14 mouse cellular contexts compared by ENCODE assay signal in genomic region chr1:187999121-187999520, GRCm38 (mm10).
DNase-seq lines count a peak whose midpoint lies in the region; ATAC-seq lines count a peak whose summit lies in the region.
"Had no signal": no experiment of that assay in that cellular context is flagged by ENCODE, and none has a peak within 500 bp of the region (broad histone marks: within the 10 kb centered on the region; RNA-seq: fewer than 3 reads in every experiment).

No protein-coding gene starts in this region.

- 32% methylated on average over 4 of the region's 4 CpGs for WGBS in heart, embryonic 13.5 days
- WGBS in midbrain, embryonic 12.5 days = 77% methylated on average over 4 of the region's 4 CpGs
- WGBS in midbrain, embryonic 11.5 days = 75% methylated on average over 4 of the region's 4 CpGs
- WGBS in intestine, embryonic 15.5 days = 42% methylated on average over 4 of the region's 4 CpGs
- WGBS in stomach, embryonic 15.5 days = 58% methylated on average over 4 of the region's 4 CpGs

- no peaks in the 10 kb centered on the region for H3K27me3 ChIP-seq in heart, embryonic 13.5 days (replicated peaks)
- H3K27me3 ChIP-seq in midbrain, embryonic 12.5 days = peaks cover 9% of the 10 kb centered on the region
- H3K27me3 ChIP-seq in midbrain, embryonic 11.5 days (ENCODE audit: control insufficient read depth, insufficient read depth, low read length) = no peaks in the 10 kb centered on the region
- H3K27me3 ChIP-seq in intestine, embryonic 15.5 days (replicated peaks) = no peaks in the 10 kb centered on the region
- 0 out of 2 replicates have a peak, but pooled peaks cover 2% of the 10 kb centered on the region for H3K27me3 ChIP-seq in stomach, embryonic 15.5 days (replicated peaks)
- H3K27me3 ChIP-seq: CH12.LX had no signal

- peak overlapping the region; percentile 53 for H3K4me3 ChIP-seq in heart, embryonic 13.5 days
- 0 out of 2 replicates have a peak overlapping the region, but pooled peaks have one; percentile 13 for H3K4me3 ChIP-seq in midbrain, embryonic 12.5 days
- H3K4me3 ChIP-seq in midbrain, embryonic 11.5 days (ENCODE audit: low read depth, low read length) = no peak overlapping the region
- peak overlapping the region; percentile 20 for H3K4me3 ChIP-seq in intestine, embryonic 15.5 days (replicated peaks)
- peak overlapping the region; percentile 18; the same call in 1 of the 2 replicates for H3K4me3 ChIP-seq in stomach, embryonic 15.5 days (replicated peaks)
- H3K4me3 ChIP-seq: embryonic facial prominence, embryonic 12.5 days; layer of hippocampus, adult 2 months; limb, embryonic 12.5 days had no signal

- H3K36me3 ChIP-seq in heart, embryonic 13.5 days = no peaks in the 10 kb centered on the region
- H3K36me3 ChIP-seq in midbrain, embryonic 12.5 days = no peaks in the 10 kb centered on the region
- H3K36me3 ChIP-seq in midbrain, embryonic 11.5 days (ENCODE audit: control insufficient read depth, insufficient read depth, low read length) = no peaks in the 10 kb centered on the region
- no peaks in the 10 kb centered on the region for H3K36me3 ChIP-seq in intestine, embryonic 15.5 days
- no peaks in the 10 kb centered on the region for H3K36me3 ChIP-seq in stomach, embryonic 15.5 days
- H3K36me3 ChIP-seq: embryonic facial prominence, embryonic 12.5 days; limb, embryonic 12.5 days had no signal

- DNase-seq in heart, postnatal 14 days = no peak
- no peak for DNase-seq in midbrain, embryonic 11.5 days (ENCODE audit: low spot score, missing footprints)
- DNase-seq in urinary bladder, adult 2 months (ENCODE audit: low spot score) = no peak
- no peak for DNase-seq in right cerebral cortex, postnatal 36 days (ENCODE audit: low spot score in 2 of 2)
- DNase-seq: adrenal gland, postnatal 14 days; lung, embryonic 14.5 days had no signal

- peak overlapping the region; percentile 79 for H3K9ac ChIP-seq in heart, embryonic 13.5 days
- no peak overlapping the region for H3K9ac ChIP-seq in midbrain, embryonic 12.5 days (replicated peaks)
- no peak overlapping the region for H3K9ac ChIP-seq in midbrain, embryonic 11.5 days (ENCODE audit: low read length)
- H3K9ac ChIP-seq in intestine, embryonic 15.5 days = no peak overlapping the region
- H3K9ac ChIP-seq in stomach, embryonic 15.5 days = no peak overlapping the region
- H3K9ac ChIP-seq: embryonic facial prominence, embryonic 12.5 days; limb, embryonic 12.5 days; lung, embryonic 14.5 days had no signal

- intact Hi-C loops in heart, postnatal 14 days (cut with DNase I) = no loop called here

- peaks cover 17% of the 10 kb centered on the region for H3K4me1 ChIP-seq in heart, embryonic 13.5 days
- peaks cover 12% of the 10 kb centered on the region for H3K4me1 ChIP-seq in midbrain, embryonic 12.5 days
- no peaks in the 10 kb centered on the region; the same call in 1 of the 2 replicates for H3K4me1 ChIP-seq in midbrain, embryonic 11.5 days (ENCODE audit: control insufficient read depth, insufficient read depth, low read length)
- H3K4me1 ChIP-seq in intestine, embryonic 15.5 days (replicated peaks) = peaks cover 3% of the 10 kb centered on the region; the same call in 1 of the 2 replicates
- no peaks in the 10 kb centered on the region for H3K4me1 ChIP-seq in stomach, embryonic 15.5 days
- H3K4me1 ChIP-seq: embryonic facial prominence, embryonic 12.5 days had no signal

- peak overlapping the region; percentile 70 for H3K4me2 ChIP-seq in heart, embryonic 13.5 days
- peak overlapping the region; percentile 22; the same call in 1 of the 2 replicates for H3K4me2 ChIP-seq in midbrain, embryonic 12.5 days (replicated peaks)
- no peak overlapping the region for H3K4me2 ChIP-seq in midbrain, embryonic 11.5 days
- H3K4me2 ChIP-seq in intestine, embryonic 15.5 days (replicated peaks) = peak overlapping the region; percentile 38
- H3K4me2 ChIP-seq in stomach, embryonic 15.5 days = no peak overlapping the region
- H3K4me2 ChIP-seq: embryonic facial prominence, embryonic 12.5 days; lung, embryonic 14.5 days had no signal

- ATAC-seq in heart, embryonic 13.5 days (ENCODE audit: extremely low read depth, insufficient number of reproducible peaks, low FRiP score, low TSS enrichment) = no peak
- no peak for ATAC-seq in midbrain, embryonic 12.5 days (ENCODE audit: low FRiP score, low read depth)
- no peak for ATAC-seq in midbrain, embryonic 11.5 days (ENCODE audit: low FRiP score)
- no peak for ATAC-seq in intestine, embryonic 15.5 days
- ATAC-seq in stomach, embryonic 15.5 days (ENCODE audit: insufficient read depth, low FRiP score, low read depth) = no peak

- H3K27ac ChIP-seq in heart, embryonic 13.5 days (replicated peaks) = peak overlapping the region; percentile 73
- no peak overlapping the region for H3K27ac ChIP-seq in midbrain, embryonic 12.5 days (replicated peaks)
- H3K27ac ChIP-seq in midbrain, embryonic 11.5 days (ENCODE audit: low read depth, low read length) = no peak overlapping the region
- no peak overlapping the region for H3K27ac ChIP-seq in intestine, embryonic 15.5 days
- no peak overlapping the region for H3K27ac ChIP-seq in stomach, embryonic 15.5 days
- H3K27ac ChIP-seq: embryonic facial prominence, embryonic 12.5 days; layer of hippocampus, adult 2 months; limb, embryonic 12.5 days had no signal

- H3K9me3 ChIP-seq in heart, embryonic 13.5 days = no peaks in the 10 kb centered on the region
- H3K9me3 ChIP-seq in midbrain, embryonic 12.5 days = no peaks in the 10 kb centered on the region
- H3K9me3 ChIP-seq in midbrain, embryonic 11.5 days (ENCODE audit: control insufficient read depth, low read length) = no peaks in the 10 kb centered on the region
- H3K9me3 ChIP-seq in intestine, embryonic 15.5 days = no peaks in the 10 kb centered on the region
- H3K9me3 ChIP-seq in stomach, embryonic 15.5 days = no peaks in the 10 kb centered on the region
- H3K9me3 ChIP-seq: embryonic facial prominence, embryonic 12.5 days; limb, embryonic 12.5 days had no signal

Comparison
In these comparisons a context has a peak if more than half of its experiments do, and no peak if none do; other contexts are left out.
1. H3K4me2 ChIP-seq: peak in heart, embryonic 13.5 days (single experiment), midbrain, embryonic 12.5 days (single experiment) and intestine, embryonic 15.5 days (single experiment); none in midbrain, embryonic 11.5 days (single experiment) and stomach, embryonic 15.5 days (single experiment).